Mouse (Mus musculus): ENCODE results near the gene Adgrb3. TPM values are rescaled to one million over a fixed set of nuclear protein-coding genes. Genes with fewer than 3 reads are reported as not detected.

The Adgrb3 gene
- 1.6 and 2.4 TPM in 2 replicates for polyA plus RNA-seq (2015; fragmentation: Nextera tagmentation; extraction: Ambion mirVana)

GRCm38 (mm10) chr1:25828971-25829920 lies at the start of gene Adgrb3:
Gene Adgrb3 (minus strand): TSS chr1:25829707.
- Histone ChIP-seq H3K4me2 (replicated peaks) (peak within 1 kb of the TSS; percentile 93), H3K27me3 (peaks cover 46% of the 10 kb centered on the region), H3K9ac (peak within 1 kb of the TSS; percentile 19; the same call in 1 of the 2 replicates), H3K27ac (replicated peaks) (no peak within 1 kb of the TSS), H3K36me3 (no peaks in the 10 kb centered on the region), H3K4me1 (0 out of 2 replicates have a peak, but pooled peaks cover 4% of the 10 kb centered on the region), H3K9me3 (replicated peaks) (no peaks in the 10 kb centered on the region), H3K4me3 (replicated peaks) (peak within 1 kb of the TSS; percentile 56)
- 2% methylated on average over 31 of the region's 32 CpGs for WGBS
- no peak for ATAC-seq (ENCODE audit: insufficient number of reproducible peaks, low FRiP score, low TSS enrichment, low read depth)

- 81% methylated on average over 5 of the region's 5 CpGs for WGBS
- Histone ChIP-seq H3K27me3 (no peaks in the 10 kb centered on the region), H3K4me1 (no peaks in the 10 kb centered on the region), H3K4me3 (replicated peaks) (no peak overlapping the region), H3K9me3 (replicated peaks) (no peaks in the 10 kb centered on the region), H3K4me2 (replicated peaks) (no peak overlapping the region), H3K9ac (no peak overlapping the region), H3K27ac (replicated peaks) (no peak overlapping the region), H3K36me3 (no peaks in the 10 kb centered on the region)
- no peak for ATAC-seq (ENCODE audit: insufficient number of reproducible peaks, low FRiP score, low TSS enrichment, low read depth)
Observed at GRCm38 (mm10) chr1:25877526-25877925, 48.0 kb upstream of the Adgrb3 start.

- Histone ChIP-seq H3K27me3 (no peaks in the 10 kb centered on the region), H3K4me2 (replicated peaks) (no peak overlapping the region), H3K9me3 (replicated peaks) (no peaks in the 10 kb centered on the region), H3K4me1 (no peaks in the 10 kb centered on the region), H3K9ac (no peak overlapping the region), H3K27ac (replicated peaks) (no peak overlapping the region), H3K4me3 (replicated peaks) (no peak overlapping the region), H3K36me3 (no peaks in the 10 kb centered on the region)
- 71% methylated on average over 2 of the region's 2 CpGs for WGBS
- no peak for ATAC-seq (ENCODE audit: insufficient number of reproducible peaks, low FRiP score, low TSS enrichment, low read depth)
Observed at GRCm38 (mm10) chr1:25857473-25857872, 28.0 kb upstream of the Adgrb3 start.

GRCm38 (mm10) chr1:25854451-25854978 lies 25.0 kb upstream of the Adgrb3 start:
- Histone ChIP-seq H3K36me3 (no peaks in the 10 kb centered on the region), H3K9me3 (replicated peaks) (no peaks in the 10 kb centered on the region), H3K9ac (no peak overlapping the region), H3K27ac (replicated peaks) (no peak overlapping the region), H3K4me2 (replicated peaks) (no peak overlapping the region), H3K27me3 (no peaks in the 10 kb centered on the region), H3K4me3 (replicated peaks) (no peak overlapping the region), H3K4me1 (no peaks in the 10 kb centered on the region)
- no peak for ATAC-seq (ENCODE audit: insufficient number of reproducible peaks, low FRiP score, low TSS enrichment, low read depth)
- WGBS: 46% methylated on average over 2 of the region's 2 CpGs

GRCm38 (mm10) chr1:25832260-25832659 lies 2.8 kb upstream of the Adgrb3 start:
- H3K27me3 ChIP-seq: peaks cover 41% of the 10 kb centered on the region
- ATAC-seq (ENCODE audit: insufficient number of reproducible peaks, low FRiP score, low TSS enrichment, low read depth): no peak

GRCm38 (mm10) chr1:25831521-25831900 lies 2.0 kb upstream of the Adgrb3 start:
- H3K9ac ChIP-seq: no peak overlapping the region
- no peaks in the 10 kb centered on the region for H3K36me3 ChIP-seq
- H3K4me3 ChIP-seq (replicated peaks): no peak overlapping the region
- WGBS: 18% methylated on average over 2 of the region's 2 CpGs
- ATAC-seq (ENCODE audit: insufficient number of reproducible peaks, low FRiP score, low TSS enrichment, low read depth): no peak
- H3K27me3 ChIP-seq: peaks cover 45% of the 10 kb centered on the region
- 0 out of 2 replicates have a peak, but pooled peaks cover 4% of the 10 kb centered on the region for H3K4me1 ChIP-seq
- H3K27ac ChIP-seq (replicated peaks): no peak overlapping the region
- no peaks in the 10 kb centered on the region for H3K9me3 ChIP-seq (replicated peaks)
- H3K4me2 ChIP-seq (replicated peaks): no peak overlapping the region

More at GRCm38 (mm10) chr1:25832260-25832659, 2.8 kb upstream of the Adgrb3 start:
- Histone ChIP-seq H3K36me3 (no peaks in the 10 kb centered on the region), H3K9ac (no peak overlapping the region), H3K4me3 (replicated peaks) (no peak overlapping the region), H3K9me3 (replicated peaks) (no peaks in the 10 kb centered on the region), H3K4me2 (replicated peaks) (no peak overlapping the region), H3K27ac (replicated peaks) (no peak overlapping the region), H3K4me1 (0 out of 2 replicates have a peak, but pooled peaks cover 4% of the 10 kb centered on the region)
- WGBS: 61% methylated on average over 6 of the region's 6 CpGs

GRCm38 (mm10) chr1:25830757-25831520 lies 1.4 kb upstream of the Adgrb3 start:
- Histone ChIP-seq H3K4me3 (replicated peaks) (peak overlapping the region; percentile 56), H3K9me3 (replicated peaks) (no peaks in the 10 kb centered on the region), H3K4me2 (replicated peaks) (peak overlapping the region; percentile 93), H3K9ac (no peak overlapping the region), H3K4me1 (0 out of 2 replicates have a peak, but pooled peaks cover 4% of the 10 kb centered on the region), H3K36me3 (no peaks in the 10 kb centered on the region), H3K27ac (replicated peaks) (no peak overlapping the region), H3K27me3 (peaks cover 45% of the 10 kb centered on the region)
- WGBS: 2% methylated on average over 15 of the region's 15 CpGs
- no peak for ATAC-seq (ENCODE audit: insufficient number of reproducible peaks, low FRiP score, low TSS enrichment, low read depth)

GRCm38 (mm10) chr1:25829921-25830751 lies 629 bp upstream of the Adgrb3 start:
- Histone ChIP-seq H3K4me3 (replicated peaks) (peak overlapping the region; percentile 56), H3K36me3 (no peaks in the 10 kb centered on the region), H3K27me3 (peaks cover 49% of the 10 kb centered on the region), H3K4me2 (replicated peaks) (peak overlapping the region; percentile 93), H3K9me3 (replicated peaks) (no peaks in the 10 kb centered on the region), H3K9ac (peak overlapping the region; percentile 19; the same call in 1 of the 2 replicates), H3K4me1 (0 out of 2 replicates have a peak, but pooled peaks cover 4% of the 10 kb centered on the region), H3K27ac (replicated peaks) (no peak overlapping the region)
- under 1% methylated on average over 61 of the region's 99 CpGs for WGBS
- peak; percentile 72 for ATAC-seq (ENCODE audit: insufficient number of reproducible peaks, low FRiP score, low TSS enrichment, low read depth)

GRCm38 (mm10) chr1:25828071-25828755 lies 1.3 kb downstream of the Adgrb3 start:
- 65% methylated on average over 9 of the region's 9 CpGs for WGBS
- H3K4me2 ChIP-seq (replicated peaks): no peak overlapping the region; the same call in 1 of the 2 replicates
- no peak overlapping the region for H3K27ac ChIP-seq (replicated peaks)
- no peaks in the 10 kb centered on the region for H3K9me3 ChIP-seq (replicated peaks)
- H3K27me3 ChIP-seq: peaks cover 46% of the 10 kb centered on the region
- H3K9ac ChIP-seq: no peak overlapping the region
- H3K4me3 ChIP-seq (replicated peaks): peak overlapping the region; percentile 56; the same call in 1 of the 2 replicates
- H3K36me3 ChIP-seq: no peaks in the 10 kb centered on the region
- H3K4me1 ChIP-seq: 0 out of 2 replicates have a peak, but pooled peaks cover 4% of the 10 kb centered on the region
- ATAC-seq (ENCODE audit: insufficient number of reproducible peaks, low FRiP score, low TSS enrichment, low read depth): no peak

- Histone ChIP-seq H3K27me3 (peaks cover 46% of the 10 kb centered on the region), H3K9me3 (replicated peaks) (no peaks in the 10 kb centered on the region), H3K4me3 (replicated peaks) (no peak overlapping the region), H3K27ac (replicated peaks) (no peak overlapping the region), H3K9ac (no peak overlapping the region), H3K36me3 (no peaks in the 10 kb centered on the region), H3K4me1 (0 out of 2 replicates have a peak, but pooled peaks cover 4% of the 10 kb centered on the region), H3K4me2 (replicated peaks) (no peak overlapping the region)
- ATAC-seq (ENCODE audit: insufficient number of reproducible peaks, low FRiP score, low TSS enrichment, low read depth): no peak
- WGBS: 59% methylated on average over 9 of the region's 9 CpGs
Observed at GRCm38 (mm10) chr1:25827436-25827835, 2.1 kb downstream of the Adgrb3 start.
